Mouse (Mus musculus): ENCODE data around the gene Dclk1.

GRCm38 (mm10) chr3:55494348-55494747 lies 252.2 kb downstream of the Dclk1 start:
- TF ChIP-seq POLR2A (IDR thresholded peaks at IDR 0.05; ENCODE audit: insufficient read depth, low read depth, low read length) = no peak
- TF ChIP-seq EP300 (IDR thresholded peaks at IDR 0.05; ENCODE audit: insufficient read depth, low read depth, low read length) = no peak
- peak; percentile 72 for TF ChIP-seq CTCF (IDR thresholded peaks at IDR 0.05)

Data from heart, adult 2 months (tissue).